Mouse (Mus musculus): ENCODE measurements at regions not wholly inside any gene's neighbourhood (a gene's known extent, or its start where the extent isn't known, plus 50 kb on each side); places are given as distances from the start of the nearest gene placed in this dataset.
"Not testable (repeated sequence)": the region's sequence is repeated elsewhere in the genome, so short reads cannot be mapped to it uniquely, and the experiment has no call there.

- no peak for DNase-seq
Measured at GRCm38 (mm10) chr12:46395245-46395644, 423.5 kb downstream of the Nova1 start.

- DNase-seq, result no peak
Measured at GRCm38 (mm10) chr12:46393769-46394168, 425.0 kb downstream of the Nova1 start.

- no peak for DNase-seq
Measured at GRCm38 (mm10) chr12:46378914-46379313, 439.8 kb downstream of the Nova1 start.

- DNase-seq, result peak; percentile 44
Measured at GRCm38 (mm10) chr12:46371747-46372146, 447.0 kb downstream of the Nova1 start.

- DNase-seq, result no peak
Measured at GRCm38 (mm10) chr12:46333376-46333775, 485.4 kb downstream of the Nova1 start.

- DNase-seq, result no peak
Measured at GRCm38 (mm10) chr12:46327865-46328264, 490.9 kb downstream of the Nova1 start.

- DNase-seq, result no peak
Measured at GRCm38 (mm10) chr12:46323276-46323675, 495.5 kb downstream of the Nova1 start.

GRCm38 (mm10) chr12:46303136-46303797, 515.5 kb downstream of the Nova1 start:
- DNase-seq, result no peak

GRCm38 (mm10) chr12:46298926-46299325, 519.8 kb downstream of the Nova1 start:
- DNase-seq, result no peak

- no peak for DNase-seq
Measured at GRCm38 (mm10) chr12:46284519-46284918, 534.2 kb downstream of the Nova1 start.

GRCm38 (mm10) chr12:46248402-46249018, 570.2 kb downstream of the Nova1 start:
- DNase-seq, result peak; percentile 2

GRCm38 (mm10) chr12:46244925-46245324, 573.8 kb downstream of the Nova1 start:
- DNase-seq, result no peak

- DNase-seq, result no peak
Measured at GRCm38 (mm10) chr12:46232359-46232758, 586.4 kb downstream of the Nova1 start.

GRCm38 (mm10) chr12:46215328-46215727, 603.4 kb downstream of the Nova1 start:
- DNase-seq, result not testable (repeated sequence)

- DNase-seq, result no peak
Measured at GRCm38 (mm10) chr12:46199076-46199475, 619.7 kb downstream of the Nova1 start.

- no peak for DNase-seq
Measured at GRCm38 (mm10) chr12:46197482-46198101, 621.1 kb downstream of the Nova1 start.

- no peak for DNase-seq
Measured at GRCm38 (mm10) chr12:46194173-46194572, 624.6 kb downstream of the Nova1 start.
